Mouse (Mus musculus) neural tube, embryonic 14.5 days (tissue): ENCODE data around the gene Vps53. TPM values are rescaled to one million over a fixed set of nuclear protein-coding genes. Genes with fewer than 3 reads are reported as not detected.

Source experiments
- ATAC-seq: fragments of 200-750 bp; cut with Nextera tagmentation; 2 replicates; pipeline ENCODE4 v1.8.0; 2017; ENCODE audit warnings: low read depth, mild to moderate bottlenecking, moderate TSS enrichment, moderate library complexity
- H3K27ac ChIP-seq: fragments of 300-500 bp; sonication (generic); 2 replicates; pipeline ENCODE4 v1.5.1; 2014; ENCODE audit warnings: low read depth, mild to moderate bottlenecking, control low read depth, low read length, moderate library complexity, mixed read lengths
- H3K27me3 ChIP-seq: fragments of 300-500 bp; sonication (generic); 2 replicates; pipeline ENCODE4 v1.6.1; 2014; ENCODE audit warnings: low read length; ENCODE audit not compliant: control insufficient read depth, insufficient read depth
- H3K36me3 ChIP-seq: fragments of 300-500 bp; sonication (generic); 2 replicates; pipeline ENCODE4 v1.6.1; 2014; ENCODE audit warnings: low read length, mixed read lengths; ENCODE audit not compliant: control insufficient read depth, insufficient read depth
- H3K4me1 ChIP-seq: fragments of 300-500 bp; sonication (generic); 2 replicates; pipeline ENCODE4 v1.6.1; 2014; ENCODE audit warnings: low read length; ENCODE audit not compliant: control insufficient read depth, insufficient read depth
- H3K4me2 ChIP-seq: fragments of 300-500 bp; sonication (generic); 2 replicates; pipeline ENCODE4 v1.6.1; 2014; ENCODE audit warnings: mild to moderate bottlenecking, low read depth, low read length, control low read depth
- H3K4me3 ChIP-seq: fragments of 300-500 bp; sonication (generic); 2 replicates; pipeline ENCODE4 v1.5.1; 2014; ENCODE audit warnings: low read depth, low read length, control low read depth, mixed read lengths
- H3K9ac ChIP-seq: fragments of 300-500 bp; sonication (generic); replicated peaks from 2 replicates; pipeline ENCODE4 v1.6.1; 2014; ENCODE audit warnings: low read depth, mild to moderate bottlenecking, control low read depth, low read length, mixed read lengths
- H3K9me3 ChIP-seq: fragments of 300-500 bp; sonication (generic); 2 replicates; pipeline ENCODE4 v1.6.1; 2016; ENCODE audit warnings: low read length; ENCODE audit not compliant: control insufficient read depth
- WGBS: fragments of 180-500 bp; shearing (Covaris S2); extraction: QIAGEN DNeasy Blood & Tissue Kit; methylation state at CpG from one replicate; pipeline ENCODE4 v1.1.7; 2014; 5-methylcytosine and 5-hydroxymethylcytosine counted together
- polyA plus RNA-seq: library from polyadenylated mRNA; unstranded; fragments of >200 nt; fragmentation: Nextera tagmentation; extraction: Ambion mirVana; gene quantifications from 2 replicates; pipeline ENCODE4 v1.2.1, GENCODE M21; 2014

Vps53 gene
- polyA plus RNA-seq, 1 experiment from 2014 or later = 71.0 TPM

GRCm38 (mm10) chr11:76027139-76028071 is 152.0 kb downstream of the Vps53 start, which contains the start of gene Rflnb:
Gene Rflnb, minus strand, starts transcription at chr11:76027782.
- H3K9ac ChIP-seq = peak within 1 kb of the TSS; percentile 65
- H3K36me3 ChIP-seq = no peaks in the 10 kb centered on the region
- peak; percentile 84 for ATAC-seq
- WGBS = under 1% methylated on average over 79 of the region's 112 CpGs
- H3K4me1 ChIP-seq = 0 out of 2 replicates have a peak, but pooled peaks cover 4% of the 10 kb centered on the region
- peak within 1 kb of the TSS; percentile 58 for H3K4me3 ChIP-seq
- peak within 1 kb of the TSS; percentile 88 for H3K4me2 ChIP-seq
- H3K27me3 ChIP-seq = no peaks in the 10 kb centered on the region
- no peak within 1 kb of the TSS for H3K27ac ChIP-seq
- no peaks in the 10 kb centered on the region for H3K9me3 ChIP-seq

- peak overlapping the region; percentile 58 for H3K4me3 ChIP-seq
- H3K9me3 ChIP-seq = no peaks in the 10 kb centered on the region
- H3K27ac ChIP-seq = no peak overlapping the region
- peak overlapping the region; percentile 65 for H3K9ac ChIP-seq
- H3K36me3 ChIP-seq = no peaks in the 10 kb centered on the region
- H3K4me2 ChIP-seq = peak overlapping the region; percentile 88
- H3K27me3 ChIP-seq = no peaks in the 10 kb centered on the region
- ATAC-seq = no peak
- H3K4me1 ChIP-seq = 0 out of 2 replicates have a peak, but pooled peaks cover 4% of the 10 kb centered on the region
- 6% methylated on average over 14 of the region's 14 CpGs for WGBS
Observed at GRCm38 (mm10) chr11:76026527-76027138, 152.8 kb downstream of the Vps53 start.

- no peak overlapping the region for H3K9ac ChIP-seq
- H3K4me2 ChIP-seq = no peak overlapping the region
- H3K9me3 ChIP-seq = no peaks in the 10 kb centered on the region
- H3K36me3 ChIP-seq = no peaks in the 10 kb centered on the region
- H3K27me3 ChIP-seq = no peaks in the 10 kb centered on the region
- no peak for ATAC-seq
- no peak overlapping the region for H3K4me3 ChIP-seq
- no peak overlapping the region for H3K27ac ChIP-seq
- 0 out of 2 replicates have a peak, but pooled peaks cover 4% of the 10 kb centered on the region for H3K4me1 ChIP-seq
- 69% methylated on average over 7 of the region's 7 CpGs for WGBS
Observed at GRCm38 (mm10) chr11:76025080-76025583, 154.3 kb downstream of the Vps53 start.

- H3K27ac ChIP-seq = no peak overlapping the region
- H3K9ac ChIP-seq = no peak overlapping the region
- no peak for ATAC-seq
- H3K9me3 ChIP-seq = no peaks in the 10 kb centered on the region
- H3K4me2 ChIP-seq = no peak overlapping the region
- no peak overlapping the region for H3K4me3 ChIP-seq
- 86% methylated on average over 9 of the region's 9 CpGs for WGBS
- no peaks in the 10 kb centered on the region for H3K27me3 ChIP-seq
- H3K4me1 ChIP-seq = no peaks in the 10 kb centered on the region
- no peaks in the 10 kb centered on the region for H3K36me3 ChIP-seq
Observed at GRCm38 (mm10) chr11:76020916-76021315, 158.5 kb downstream of the Vps53 start.

- Histone ChIP-seq H3K9ac (no peak overlapping the region), H3K4me1 (no peaks in the 10 kb centered on the region), H3K4me2 (no peak overlapping the region), H3K9me3 (no peaks in the 10 kb centered on the region), H3K27ac (no peak overlapping the region), H3K27me3 (no peaks in the 10 kb centered on the region), H3K4me3 (no peak overlapping the region), H3K36me3 (no peaks in the 10 kb centered on the region)
- WGBS = 82% methylated on average over 4 of the region's 4 CpGs
- ATAC-seq = no peak
Observed at GRCm38 (mm10) chr11:76019879-76020278, 159.6 kb downstream of the Vps53 start.

- no peak for ATAC-seq
- no peak overlapping the region for H3K27ac ChIP-seq
- H3K9me3 ChIP-seq = no peaks in the 10 kb centered on the region
- no peaks in the 10 kb centered on the region for H3K27me3 ChIP-seq
- H3K4me2 ChIP-seq = no peak overlapping the region
- H3K9ac ChIP-seq = no peak overlapping the region
- no peaks in the 10 kb centered on the region for H3K4me1 ChIP-seq
- no peaks in the 10 kb centered on the region for H3K36me3 ChIP-seq
- WGBS = 61% methylated on average over 4 of the region's 4 CpGs
- H3K4me3 ChIP-seq = no peak overlapping the region
Observed at GRCm38 (mm10) chr11:76015814-76016213, 163.6 kb downstream of the Vps53 start.

GRCm38 (mm10) chr11:76015251-76015650 is 164.2 kb downstream of the Vps53 start:
- H3K4me2 ChIP-seq = no peak overlapping the region
- no peak for ATAC-seq
- no peaks in the 10 kb centered on the region for H3K4me1 ChIP-seq
- H3K36me3 ChIP-seq = no peaks in the 10 kb centered on the region
- H3K27ac ChIP-seq = no peak overlapping the region
- no peaks in the 10 kb centered on the region for H3K9me3 ChIP-seq
- no peak overlapping the region for H3K9ac ChIP-seq
- no peaks in the 10 kb centered on the region for H3K27me3 ChIP-seq
- H3K4me3 ChIP-seq = no peak overlapping the region
- WGBS = 94% methylated on average over 6 of the region's 6 CpGs

- H3K9ac ChIP-seq = no peak overlapping the region
- no peaks in the 10 kb centered on the region for H3K9me3 ChIP-seq
- H3K27me3 ChIP-seq = no peaks in the 10 kb centered on the region
- H3K27ac ChIP-seq = no peak overlapping the region
- no peak overlapping the region for H3K4me2 ChIP-seq
- WGBS = 86% methylated on average over 9 of the region's 9 CpGs
- ATAC-seq = no peak
- no peaks in the 10 kb centered on the region for H3K36me3 ChIP-seq
- no peak overlapping the region for H3K4me3 ChIP-seq
- H3K4me1 ChIP-seq = no peaks in the 10 kb centered on the region
Observed at GRCm38 (mm10) chr11:76010838-76011624, 168.4 kb downstream of the Vps53 start.
